In genomic region chr11:114552176-114552575, GRCm38 (mm10) we compare ENCODE assay signal across 21 mouse cellular contexts.
DNase-seq lines count a peak whose midpoint lies in the region; ATAC-seq and TF ChIP-seq lines count a peak whose summit lies in the region.
"Had no signal": no experiment of that assay in that cellular context is flagged by ENCODE, and none has a peak within 500 bp of the region (broad histone marks: within the 10 kb centered on the region; RNA-seq: fewer than 3 reads in every experiment).

No protein-coding gene starts in this region.

- H3K4me3 ChIP-seq in brown adipose tissue, adult 24 weeks (ENCODE audit: insufficient read depth, low read depth, low read length), result peak overlapping the region; percentile 43
- no peak overlapping the region for H3K4me3 ChIP-seq in kidney, embryonic 16.5 days (ENCODE audit: low read length)
- no peak overlapping the region for H3K4me3 ChIP-seq in forebrain, embryonic 13.5 days
- no peak overlapping the region for H3K4me3 ChIP-seq in thymus, adult 2 months (ENCODE audit: control insufficient read depth, insufficient read depth, low read length)
- H3K4me3 ChIP-seq: embryonic facial prominence, embryonic 13.5 days; forebrain, embryonic 12.5 days; heart, embryonic 13.5 days; hindbrain, embryonic 15.5 days had no signal

- H3K27ac ChIP-seq in brown adipose tissue, adult 24 weeks (replicated peaks; ENCODE audit: low read depth, low read length), result peak overlapping the region; percentile 81
- H3K27ac ChIP-seq in kidney, embryonic 16.5 days (ENCODE audit: low read length), result no peak overlapping the region
- H3K27ac ChIP-seq in forebrain, embryonic 13.5 days, result no peak overlapping the region
- no peak overlapping the region for H3K27ac ChIP-seq in thymus, adult 2 months (ENCODE audit: control insufficient read depth, insufficient read depth, low read length)
- H3K27ac ChIP-seq: embryonic facial prominence, embryonic 13.5 days; forebrain, embryonic 12.5 days; heart, embryonic 13.5 days; hindbrain, embryonic 15.5 days had no signal

- DNase-seq in adrenal gland, postnatal 10 days, result peak; percentile 18
- no peak for DNase-seq in adrenal gland, adult 8-10 months
- peak; percentile 45 to 69 for DNase-seq in kidney, postnatal 25 days
- no peak for DNase-seq in thymus, adult 2 months
- DNase-seq: adrenal gland, postnatal 25 days; B cell, adult 2 months; cerebellum, adult 11 months; cerebellum, adult 9-11 months; cerebellum, postnatal 36 days; gastrocnemius, postnatal 36 days; heart, adult 11 months; heart, postnatal 36 days had no signal

- WGBS in kidney, embryonic 16.5 days, result 50% methylated on average over 7 of the region's 7 CpGs
- 94% methylated on average over 7 of the region's 7 CpGs for WGBS in forebrain, embryonic 13.5 days
- 95% methylated on average over 7 of the region's 7 CpGs for WGBS in thymus, adult 2 months

- H3K4me1 ChIP-seq in brown adipose tissue, adult 24 weeks (ENCODE audit: control insufficient read depth, insufficient read depth, insufficient read length, low read length), result peaks cover 13% of the 10 kb centered on the region; the same call in 1 of the 2 replicates
- H3K4me1 ChIP-seq in kidney, embryonic 16.5 days (ENCODE audit: insufficient read depth, low read length), result peaks cover 3% of the 10 kb centered on the region; the same call in 1 of the 2 replicates
- H3K4me1 ChIP-seq in forebrain, embryonic 13.5 days, result no peaks in the 10 kb centered on the region
- H3K4me1 ChIP-seq in thymus, adult 2 months (replicated peaks; ENCODE audit: control insufficient read depth, insufficient read depth, low read length), result peaks cover 27% of the 10 kb centered on the region

- 0 out of 2 replicates have a peak, but pooled peaks have one; percentile 18 for ATAC-seq in kidney, embryonic 16.5 days (ENCODE audit: low FRiP score, low TSS enrichment)
- ATAC-seq in forebrain, embryonic 13.5 days, result no peak
- ATAC-seq: CD4-positive, CD25-positive, alpha-beta regulatory T cell, adult 4 months had no signal

- H3K4me2 ChIP-seq in kidney, embryonic 16.5 days (replicated peaks; ENCODE audit: low read depth, low read length), result no peak overlapping the region
- no peak overlapping the region for H3K4me2 ChIP-seq in forebrain, embryonic 13.5 days
- H3K4me2 ChIP-seq: embryonic facial prominence, embryonic 13.5 days; forebrain, embryonic 12.5 days; heart, embryonic 13.5 days; hindbrain, embryonic 15.5 days had no signal

- no peak for TF ChIP-seq POLR2A in thymus, adult 2 months (IDR thresholded peaks at IDR 0.05; ENCODE audit: control insufficient read depth, extremely low read depth, insufficient read depth, low read length, poor library complexity)

- H3K27me3 ChIP-seq in kidney, embryonic 16.5 days (ENCODE audit: insufficient read depth, low read length), result no peaks in the 10 kb centered on the region
- no peaks in the 10 kb centered on the region for H3K27me3 ChIP-seq in forebrain, embryonic 13.5 days
- no peaks in the 10 kb centered on the region for H3K27me3 ChIP-seq in thymus, adult 2 months (ENCODE audit: control insufficient read depth, insufficient read depth, low read length)
- H3K27me3 ChIP-seq: embryonic facial prominence, embryonic 13.5 days; forebrain, embryonic 12.5 days; heart, embryonic 13.5 days; hindbrain, embryonic 15.5 days had no signal

- H3K9ac ChIP-seq in kidney, embryonic 16.5 days (replicated peaks; ENCODE audit: low read length), result no peak overlapping the region
- H3K9ac ChIP-seq in forebrain, embryonic 13.5 days, result no peak overlapping the region
- H3K9ac ChIP-seq: embryonic facial prominence, embryonic 13.5 days; forebrain, embryonic 12.5 days; heart, embryonic 13.5 days; hindbrain, embryonic 15.5 days had no signal

- no peak for TF ChIP-seq CTCF in thymus, adult 2 months (IDR thresholded peaks at IDR 0.05; ENCODE audit: borderline replicate concordance, control insufficient read depth, extremely low read depth, insufficient read depth, low read length, poor library complexity)

- no peaks in the 10 kb centered on the region for H3K9me3 ChIP-seq in kidney, embryonic 16.5 days (ENCODE audit: low read length)
- H3K9me3 ChIP-seq in forebrain, embryonic 13.5 days (replicated peaks), result no peaks in the 10 kb centered on the region
- H3K9me3 ChIP-seq: embryonic facial prominence, embryonic 13.5 days; forebrain, embryonic 12.5 days; heart, embryonic 13.5 days; hindbrain, embryonic 15.5 days had no signal

- no peaks in the 10 kb centered on the region for H3K36me3 ChIP-seq in kidney, embryonic 16.5 days (ENCODE audit: insufficient read depth, low read length)
- no peaks in the 10 kb centered on the region for H3K36me3 ChIP-seq in forebrain, embryonic 13.5 days (ENCODE audit: poor library complexity, severe bottlenecking)
- H3K36me3 ChIP-seq in thymus, adult 2 months (ENCODE audit: control insufficient read depth, insufficient read depth, low read length), result no peaks in the 10 kb centered on the region
- H3K36me3 ChIP-seq: embryonic facial prominence, embryonic 13.5 days; forebrain, embryonic 12.5 days; G1E; heart, embryonic 13.5 days; hindbrain, embryonic 15.5 days had no signal

Comparison
In these comparisons a context has a peak if more than half of its experiments do, and no peak if none do; other contexts are left out.
1. DNase-seq: peak in adrenal gland, postnatal 10 days (single experiment) and kidney, postnatal 25 days (2 of 2); none in adrenal gland, adult 8-10 months (single experiment) and thymus, adult 2 months (single experiment).